Mouse (Mus musculus) erythroblast, embryonic 14.5 days (primary cell): ENCODE results near the gene Mtg1.

Source experiments
- GATA1 ChIP-seq: IDR thresholded peaks from 2 replicates; pipeline ENCODE4 v1.6.1; 2012; ENCODE audit warnings: low read length, inconsistent platforms, mixed read lengths
- TAL1 ChIP-seq: IDR thresholded peaks from 3 replicates; pipeline ENCODE4 v1.6.1; 2012; ENCODE audit warnings: low read length, inconsistent platforms, mixed read lengths

DNA sequence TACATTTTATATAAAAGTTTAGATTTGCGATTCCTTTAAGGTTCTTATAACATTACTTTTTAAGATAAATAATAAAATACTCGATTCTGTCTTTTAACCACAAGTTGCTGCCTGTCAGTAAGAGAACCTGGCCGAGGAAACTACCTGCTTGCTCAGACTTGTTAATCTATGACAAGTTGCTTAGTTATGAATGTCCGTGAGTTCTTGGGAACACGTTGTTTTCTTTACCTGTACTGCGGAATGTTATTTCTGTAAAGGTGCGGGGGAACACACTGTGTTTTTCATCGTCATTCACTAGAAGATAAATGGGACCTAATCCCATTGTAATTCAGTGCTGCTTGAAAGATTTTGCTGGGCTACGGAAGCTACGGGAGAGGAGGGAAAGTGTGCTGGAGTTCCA is 46.8 kb upstream of the Mtg1 start:
- no peak for TF ChIP-seq GATA1
- no peak for TF ChIP-seq TAL1
